Mouse (Mus musculus) ES-Bruce4 (cell line): ENCODE measurements around the gene Stk32c.

Experiments used
- CTCF ChIP-seq: IDR thresholded peaks from one replicate; pipeline ENCODE4 v1.8.1; 2011; ENCODE audit warnings: low read depth, low read length
- EP300 ChIP-seq: IDR thresholded peaks from 2 replicates; pipeline ENCODE4 v1.6.1; 2011; ENCODE audit warnings: low read depth, low read length; ENCODE audit not compliant: insufficient read depth
- POLR2A ChIP-seq: IDR thresholded peaks from one replicate; pipeline ENCODE4 v1.8.1; 2011; ENCODE audit warnings: low read length; ENCODE audit not compliant: insufficient read depth

GRCm38 (mm10) chr7:139211761-139212160, 1.3 kb downstream of the Stk32c start:
- TF ChIP-seq CTCF = no peak
- no peak for TF ChIP-seq POLR2A
- TF ChIP-seq EP300 = no peak
